Mouse (Mus musculus) erythroblast, embryonic 14.5 days (primary cell): ENCODE results near the gene Enpp1.

Source experiments
- GATA1 ChIP-seq: IDR thresholded peaks from 2 replicates; pipeline ENCODE4 v1.6.1; 2012; ENCODE audit warnings: low read length, inconsistent platforms, mixed read lengths
- TAL1 ChIP-seq: IDR thresholded peaks from 3 replicates; pipeline ENCODE4 v1.6.1; 2012; ENCODE audit warnings: low read length, inconsistent platforms, mixed read lengths

GRCm38 (mm10) chr10:24593556-24593955 lies 118.4 kb downstream of the Enpp1 start:
- TF ChIP-seq TAL1 (no peak), GATA1 (no peak)
